Mouse (Mus musculus) forebrain, embryonic 10.5 days (tissue): ENCODE measurements around the gene Fbxw2. TPM values are rescaled to one million over a fixed set of nuclear protein-coding genes. Genes with fewer than 3 reads are reported as not detected.
"Not testable (repeated sequence)": the region's sequence is repeated elsewhere in the genome, so short reads cannot be mapped to it uniquely, and the experiment has no call there.

Experiments used
- DNase-seq: peaks from one replicate; pipeline ENCODE4 v3.0.0-alpha.2; 2017; ENCODE audit warnings: low spot score; ENCODE audit errors: extremely low spot score
- H3K27ac ChIP-seq: fragments of 300-500 bp; sonication (generic); 2 replicates; pipeline ENCODE4 v1.5.1; 2016; ENCODE audit warnings: mild to moderate bottlenecking
- H3K27me3 ChIP-seq: fragments of 300-500 bp; sonication (generic); 2 replicates; pipeline ENCODE4 v1.6.1; 2016; ENCODE audit warnings: mild to moderate bottlenecking; ENCODE audit not compliant: poor library complexity, severe bottlenecking
- H3K36me3 ChIP-seq: fragments of 300-500 bp; sonication (generic); replicated peaks from 2 replicates; pipeline ENCODE4 v1.6.1; 2016; ENCODE audit warnings: mild to moderate bottlenecking, moderate library complexity
- H3K4me1 ChIP-seq: fragments of 300-500 bp; sonication (generic); 2 replicates; pipeline ENCODE4 v1.6.1; 2016
- H3K4me3 ChIP-seq: fragments of 300-500 bp; sonication (generic); 2 replicates; pipeline ENCODE4 v1.5.1; 2016; ENCODE audit warnings: mild to moderate bottlenecking, moderate library complexity
- H3K9me3 ChIP-seq: fragments of 300-500 bp; sonication (generic); 2 replicates; pipeline ENCODE4 v1.6.1; 2016; ENCODE audit warnings: mild to moderate bottlenecking, moderate library complexity
- WGBS: fragments of 180-500 bp; shearing (Covaris S2); methylation state at CpG from one replicate; pipeline ENCODE4 v1.1.7; 2016; 5-methylcytosine and 5-hydroxymethylcytosine counted together
- polyA plus RNA-seq: library from polyadenylated mRNA; unstranded; fragments of >200 nt; fragmentation: Nextera tagmentation; extraction: Ambion mirVana; gene quantifications from 2 replicates; pipeline ENCODE4 v1.2.1, GENCODE M21; 2016

Gene Fbxw2
- polyA plus RNA-seq, 1 experiment from 2014 or later = 80.9 TPM

DNA sequence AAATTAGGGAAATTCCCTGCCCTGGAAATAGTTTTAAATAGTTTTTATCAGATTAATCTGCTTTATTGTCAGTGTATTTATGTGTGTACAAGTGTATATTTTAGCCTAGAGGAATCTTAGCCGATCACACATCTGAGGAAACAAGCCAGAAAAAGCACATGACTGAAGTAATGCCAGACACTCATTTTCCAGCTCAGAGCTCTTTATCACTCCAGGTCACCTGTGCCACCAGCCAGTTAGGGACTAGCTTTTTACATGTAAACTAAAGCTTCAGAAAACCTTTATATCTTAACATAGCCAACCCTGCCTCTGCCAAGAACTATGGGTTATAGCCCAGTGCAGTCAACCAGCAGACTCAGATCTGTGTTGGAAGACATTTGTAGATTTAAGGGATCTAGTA, 21.3 kb downstream of the Fbxw2 start:
- Histone ChIP-seq H3K36me3 (peaks cover 61% of the 10 kb centered on the region), H3K27ac (no peak overlapping the region), H3K4me3 (no peak overlapping the region), H3K9me3 (no peaks in the 10 kb centered on the region), H3K4me1 (peaks cover 24% of the 10 kb centered on the region), H3K27me3 (no peaks in the 10 kb centered on the region)
- 96% methylated on average over 1 of the region's 1 CpGs for WGBS
- no peak for DNase-seq

DNA sequence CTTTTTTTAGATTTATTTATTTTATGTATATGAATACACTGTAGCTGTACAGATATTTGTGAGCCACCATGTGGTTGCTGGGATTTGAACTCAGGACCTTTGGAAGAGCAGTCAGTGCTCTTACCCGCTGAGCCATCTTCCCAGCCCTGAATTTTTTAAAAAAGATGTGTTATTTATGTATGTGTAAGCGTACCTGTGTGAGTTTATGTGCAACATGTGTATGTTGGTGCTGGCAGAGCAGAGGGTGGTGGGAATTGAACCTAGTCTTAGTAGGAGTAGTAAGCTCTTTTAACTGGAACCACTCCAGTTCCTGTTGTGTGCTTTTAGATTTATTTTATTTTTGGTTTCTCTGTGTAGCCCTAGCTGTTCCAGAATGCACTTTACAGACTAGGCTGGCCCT, 21.9 kb downstream of the Fbxw2 start:
- H3K4me1 ChIP-seq = peaks cover 29% of the 10 kb centered on the region
- H3K36me3 ChIP-seq = peaks cover 54% of the 10 kb centered on the region
- no peaks in the 10 kb centered on the region for H3K27me3 ChIP-seq
- WGBS = 97% methylated on average over 2 of the region's 2 CpGs
- no peaks in the 10 kb centered on the region for H3K9me3 ChIP-seq
- no peak overlapping the region; the same call in 1 of the 2 replicates for H3K4me3 ChIP-seq
- no peak for DNase-seq
- H3K27ac ChIP-seq = no peak overlapping the region

DNA sequence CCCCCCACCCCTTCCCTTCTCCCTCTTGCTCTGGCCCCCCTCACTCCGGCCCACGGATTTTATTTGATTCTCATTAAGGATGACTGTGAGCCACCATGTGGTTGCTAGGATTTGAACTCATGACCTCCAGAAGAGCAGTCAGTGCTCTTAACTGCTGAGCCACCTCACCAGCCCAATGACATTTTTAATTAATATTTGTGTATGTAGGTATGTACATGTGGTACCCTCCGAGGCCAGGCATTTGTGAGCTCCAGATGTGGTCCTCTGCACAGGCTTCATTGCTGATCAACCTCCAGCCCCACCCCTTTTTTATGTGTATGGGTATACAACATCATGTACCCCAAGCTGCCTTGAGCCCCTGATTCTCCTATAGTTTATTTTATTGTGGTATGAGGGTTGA, 22.4 kb downstream of the Fbxw2 start:
- DNase-seq = no peak
- no peaks in the 10 kb centered on the region for H3K27me3 ChIP-seq
- no peak overlapping the region for H3K27ac ChIP-seq
- peaks cover 50% of the 10 kb centered on the region for H3K36me3 ChIP-seq
- WGBS = 85% methylated on average over 3 of the region's 3 CpGs
- H3K4me3 ChIP-seq = peak overlapping the region; percentile 72
- no peaks in the 10 kb centered on the region for H3K9me3 ChIP-seq
- peaks cover 34% of the 10 kb centered on the region for H3K4me1 ChIP-seq

DNA sequence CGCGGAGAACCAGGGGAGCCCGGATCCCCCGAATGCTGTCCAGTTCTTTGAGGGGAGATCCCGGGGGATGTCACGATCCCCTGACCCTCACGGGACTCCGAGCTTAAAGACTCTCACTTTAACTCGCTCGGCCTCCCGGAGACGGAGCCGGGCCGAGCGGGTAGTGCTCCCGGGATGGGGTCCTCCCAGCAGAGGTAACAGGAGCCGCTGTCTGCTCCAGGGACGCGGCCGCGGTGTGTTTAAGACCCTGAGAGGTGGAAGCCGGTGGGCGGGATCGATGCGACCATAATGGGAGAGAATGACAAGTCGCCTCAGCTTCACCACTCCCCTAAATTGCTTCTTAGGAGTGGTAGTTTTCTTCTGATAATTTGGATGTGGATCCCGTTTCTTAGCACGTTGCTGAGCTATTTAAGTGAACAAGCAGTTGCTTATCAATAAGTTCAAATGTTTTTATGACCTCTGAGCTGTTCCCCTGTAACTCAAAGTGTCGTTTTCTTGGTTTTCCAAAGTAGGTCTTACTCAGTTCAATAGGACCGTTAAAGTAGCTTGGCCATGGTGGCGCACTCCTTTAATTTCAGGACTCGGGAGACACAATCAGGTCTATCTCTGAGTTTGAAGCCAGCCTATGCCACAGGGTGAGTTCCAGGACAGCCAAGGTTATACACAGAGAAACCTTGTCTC, 23.4 kb downstream of the Fbxw2 start:
- under 1% methylated on average over 31 of the region's 32 CpGs for WGBS
- DNase-seq = peak; percentile 24
- peaks cover 35% of the 10 kb centered on the region for H3K4me1 ChIP-seq

DNA sequence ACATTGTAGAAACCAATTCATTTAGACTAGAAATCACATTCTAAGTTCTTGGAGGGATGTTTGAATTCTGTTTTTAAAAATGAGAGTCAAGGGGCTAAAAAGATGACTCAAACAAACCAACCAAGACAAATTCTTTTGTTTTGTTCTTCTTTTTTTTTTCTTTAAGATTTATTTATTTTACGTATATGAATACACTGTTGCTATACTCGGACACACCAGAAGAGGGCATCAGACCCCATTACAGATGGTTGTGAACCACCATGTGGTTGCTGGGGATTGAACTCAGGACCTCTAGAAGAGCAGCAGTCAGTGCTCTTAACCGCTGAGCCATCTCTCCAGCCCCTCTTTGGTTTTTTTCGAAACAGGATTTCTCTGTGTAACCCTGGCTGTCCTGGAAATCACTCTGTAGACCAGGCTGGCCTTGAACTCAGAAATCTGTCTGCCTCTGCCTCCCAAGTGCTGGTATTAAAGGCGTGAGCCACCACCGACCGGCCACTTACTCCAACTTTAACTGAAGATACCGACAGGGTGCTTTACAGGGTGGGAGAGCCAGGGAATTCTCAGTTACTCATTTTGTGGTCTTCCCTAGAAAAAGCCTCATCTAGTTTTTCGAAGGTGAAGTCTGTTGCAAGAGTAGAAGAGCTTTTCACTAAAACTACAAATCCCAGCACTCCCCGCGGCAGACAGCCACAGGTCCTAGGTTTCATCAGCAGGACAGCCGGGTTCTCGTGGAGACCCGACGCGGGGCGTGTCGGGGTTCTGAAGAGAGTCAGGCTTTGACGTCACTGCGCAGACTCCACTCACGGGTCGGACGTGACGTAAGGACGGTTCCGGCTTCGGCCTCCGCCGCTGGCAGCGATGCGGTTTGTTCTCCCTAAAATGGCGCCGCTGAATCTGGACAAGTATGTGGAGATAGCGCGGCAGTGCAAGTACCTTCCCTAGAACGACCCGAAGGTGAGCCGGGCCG, 24.3 kb downstream of the Fbxw2 start:
- Histone ChIP-seq H3K27me3 (no peaks in the 10 kb centered on the region), H3K4me1 (peaks cover 35% of the 10 kb centered on the region), H3K9me3 (no peaks in the 10 kb centered on the region), H3K27ac (peak overlapping the region; percentile 91), H3K4me3 (peak overlapping the region; percentile 72), H3K36me3 (peaks cover 34% of the 10 kb centered on the region)
- peak; percentile 99 for DNase-seq
- 5% methylated on average over 39 of the region's 39 CpGs for WGBS

More for the DNA sequence above, 23.4 kb downstream of the Fbxw2 start:
- H3K9me3 ChIP-seq, H3K27me3 ChIP-seq: not testable (repeated sequence)
- Histone ChIP-seq H3K36me3 (peaks cover 39% of the 10 kb centered on the region), H3K27ac (peak overlapping the region; percentile 91), H3K4me3 (peak overlapping the region; percentile 72)

DNA sequence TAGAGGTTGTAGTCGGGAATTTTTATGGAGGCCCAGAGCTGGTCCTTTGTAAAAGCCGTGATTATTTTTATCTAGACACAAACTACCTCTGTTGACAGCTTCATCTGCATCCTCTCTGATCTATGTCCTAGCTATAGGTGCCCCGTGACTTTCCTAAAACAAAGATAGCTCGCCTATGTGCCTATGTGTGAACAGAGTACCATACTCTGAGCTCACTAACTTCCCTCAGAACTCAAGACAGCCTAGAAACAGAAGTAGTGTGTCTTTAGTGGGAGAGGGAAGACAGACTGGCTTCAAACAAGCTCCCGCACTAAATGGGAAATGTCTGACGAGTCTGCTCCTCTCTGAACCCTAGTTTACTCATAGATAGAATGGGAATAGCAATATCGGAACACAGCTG, 25.7 kb downstream of the Fbxw2 start:
- Histone ChIP-seq H3K27ac (0 out of 2 replicates have a peak overlapping the region, but pooled peaks have one; percentile 87), H3K9me3 (no peaks in the 10 kb centered on the region), H3K4me1 (peaks cover 35% of the 10 kb centered on the region), H3K36me3 (peaks cover 34% of the 10 kb centered on the region), H3K27me3 (no peaks in the 10 kb centered on the region), H3K4me3 (peak overlapping the region; percentile 79)
- DNase-seq = no peak
- 79% methylated on average over 7 of the region's 7 CpGs for WGBS

DNA sequence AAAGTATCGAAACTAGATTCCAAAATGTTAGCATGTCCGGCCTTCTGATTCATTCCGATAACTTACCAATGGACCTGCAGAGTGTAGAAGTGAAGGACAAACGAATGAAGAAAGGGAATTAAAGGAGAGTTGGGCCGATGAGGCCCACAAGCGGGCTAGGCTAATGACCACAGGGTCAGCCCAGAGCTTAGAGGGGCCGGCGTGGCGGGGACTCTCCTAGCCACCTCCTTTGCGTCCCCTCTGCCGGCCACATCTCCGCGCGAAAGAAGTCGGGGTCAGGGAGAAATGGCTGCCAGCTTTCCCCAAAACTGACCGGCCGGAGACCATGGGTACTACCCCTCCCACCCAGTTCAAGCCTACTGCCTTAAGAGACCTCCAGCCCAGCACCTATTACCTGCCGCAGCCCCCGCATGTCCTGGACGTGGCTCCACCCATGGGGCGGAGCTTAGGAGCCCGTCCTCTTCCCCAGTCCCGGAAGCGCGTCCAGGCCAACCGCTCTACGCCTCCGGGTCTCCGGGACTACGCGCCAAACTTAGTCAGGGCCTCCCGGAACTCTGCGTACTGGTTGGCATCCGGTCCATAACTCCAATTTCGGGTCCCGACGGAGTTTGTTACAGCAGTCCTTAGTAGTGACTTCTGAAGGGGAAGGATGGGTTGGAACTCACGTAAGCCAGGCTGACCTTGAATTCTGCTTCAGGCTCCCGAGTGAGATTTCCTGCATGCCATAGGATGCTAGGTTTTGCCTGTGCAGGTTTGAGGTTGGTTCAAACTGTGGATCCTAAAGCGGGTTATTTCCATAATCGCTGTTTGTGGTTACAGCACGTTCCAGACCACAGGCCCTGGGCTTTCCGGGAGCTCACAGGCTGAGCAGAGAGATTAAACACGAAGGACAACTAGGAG, 26.5 kb downstream of the Fbxw2 start, which contains the start of gene Rabepk:
TSS of gene Rabepk (minus strand) at position 556 of the 900 bp plus-strand sequence.
- Histone ChIP-seq H3K36me3 (peaks cover 34% of the 10 kb centered on the region), H3K27ac (peak within 1 kb of the TSS; percentile 87), H3K9me3 (no peaks in the 10 kb centered on the region), H3K4me3 (peak within 1 kb of the TSS; percentile 79), H3K4me1 (peaks cover 35% of the 10 kb centered on the region), H3K27me3 (no peaks in the 10 kb centered on the region)
- WGBS = 6% methylated on average over 44 of the region's 44 CpGs
- DNase-seq = peak; percentile 82

DNA sequence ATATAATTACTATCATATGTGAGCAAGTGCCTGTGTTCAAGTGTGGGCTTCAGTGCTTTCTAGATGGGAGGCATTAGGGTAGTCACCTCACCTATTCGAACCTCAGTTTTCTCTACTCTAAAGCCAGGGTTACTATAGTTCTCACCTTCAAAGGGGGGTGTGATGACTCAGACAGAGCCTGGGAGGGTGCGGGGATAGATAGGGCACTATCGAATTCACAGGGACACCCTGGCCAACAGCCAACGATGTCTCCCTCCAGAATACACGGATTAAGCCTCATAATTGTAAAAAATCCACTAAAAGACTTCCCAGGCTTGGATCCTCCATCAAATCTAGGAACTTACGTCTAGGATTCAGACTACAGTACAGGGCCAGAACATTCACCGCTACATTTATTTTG, 30.7 kb downstream of the Fbxw2 start:
- Histone ChIP-seq H3K27ac (no peak overlapping the region), H3K4me1 (peaks cover 16% of the 10 kb centered on the region), H3K4me3 (no peak overlapping the region), H3K36me3 (peaks cover 41% of the 10 kb centered on the region), H3K9me3 (no peaks in the 10 kb centered on the region), H3K27me3 (no peaks in the 10 kb centered on the region)
- no peak for DNase-seq
- WGBS = 91% methylated on average over 7 of the region's 7 CpGs

DNA sequence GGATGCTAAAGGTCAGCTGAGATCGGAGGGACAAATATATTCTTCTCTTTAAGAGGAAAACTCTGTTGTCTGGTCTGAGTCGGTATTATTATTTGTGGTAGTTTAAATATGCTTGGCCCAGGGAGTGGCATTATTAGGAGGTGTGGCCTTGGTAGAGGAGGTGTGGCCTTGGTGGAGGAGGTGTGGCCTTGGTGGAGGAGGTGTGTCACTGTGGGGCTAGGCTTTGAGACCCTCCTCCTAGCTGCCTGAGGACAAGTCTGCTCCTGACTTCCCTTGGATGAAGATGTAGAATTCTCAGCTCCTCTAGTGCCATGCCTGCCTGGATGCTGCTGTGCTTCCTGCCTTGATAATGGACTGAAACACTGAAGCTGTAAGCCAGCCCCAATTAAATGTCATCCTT, 31.6 kb downstream of the Fbxw2 start:
- Histone ChIP-seq H3K27ac (no peak overlapping the region), H3K27me3 (no peaks in the 10 kb centered on the region), H3K36me3 (peaks cover 49% of the 10 kb centered on the region), H3K4me1 (peaks cover 8% of the 10 kb centered on the region), H3K4me3 (no peak overlapping the region), H3K9me3 (no peaks in the 10 kb centered on the region)
- WGBS = 90% methylated on average over 2 of the region's 2 CpGs
- DNase-seq = no peak

DNA sequence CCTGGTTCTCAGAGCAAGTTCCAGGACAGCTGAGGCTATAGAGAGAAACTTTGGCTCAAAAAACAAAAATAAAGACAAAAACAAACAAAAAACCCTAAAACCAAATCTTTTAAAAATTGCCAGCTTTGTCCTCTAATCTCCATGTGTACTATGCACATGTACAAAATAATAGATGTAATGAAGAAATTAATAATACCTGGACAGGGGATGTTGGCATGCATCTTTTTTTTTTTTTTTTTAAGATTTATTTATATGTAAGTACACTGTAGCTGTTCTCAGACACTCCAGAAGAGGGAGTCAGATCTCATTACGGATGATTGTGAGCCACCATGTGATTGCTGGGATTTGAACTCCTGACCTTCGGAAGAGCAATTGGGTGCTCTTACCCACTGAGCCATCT, 33.6 kb downstream of the Fbxw2 start:
- H3K27me3 ChIP-seq, DNase-seq, H3K4me1 ChIP-seq, H3K9me3 ChIP-seq, H3K4me3 ChIP-seq, H3K27ac ChIP-seq: not testable (repeated sequence)
- 90% methylated on average over 2 of the region's 2 CpGs for WGBS
- H3K36me3 ChIP-seq = peaks cover 66% of the 10 kb centered on the region

DNA sequence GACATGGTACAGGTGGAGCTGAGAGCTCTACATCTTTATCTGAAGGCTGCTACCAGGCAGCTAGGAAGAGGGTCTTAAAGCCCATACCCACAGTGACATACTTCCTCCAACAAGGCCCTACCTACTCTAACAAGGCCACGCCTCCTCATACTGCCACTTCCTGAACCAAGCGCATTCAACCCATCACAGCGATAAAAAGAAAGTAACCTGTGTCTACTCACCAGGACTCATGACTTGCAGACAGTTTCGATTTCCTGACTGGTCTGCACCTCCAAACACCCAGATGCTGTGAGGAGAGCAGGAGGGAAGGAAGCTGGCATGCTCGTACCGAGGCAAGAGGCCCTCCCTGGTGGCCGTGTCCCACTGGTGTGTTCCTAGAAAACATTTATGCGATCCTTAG, 35.8 kb downstream of the Fbxw2 start:
- no peak for DNase-seq
- H3K27me3 ChIP-seq = no peaks in the 10 kb centered on the region
- H3K9me3 ChIP-seq = no peaks in the 10 kb centered on the region
- 96% methylated on average over 8 of the region's 8 CpGs for WGBS
- no peak overlapping the region for H3K27ac ChIP-seq
- peaks cover 68% of the 10 kb centered on the region for H3K36me3 ChIP-seq
- no peaks in the 10 kb centered on the region for H3K4me1 ChIP-seq
- H3K4me3 ChIP-seq = no peak overlapping the region

DNA sequence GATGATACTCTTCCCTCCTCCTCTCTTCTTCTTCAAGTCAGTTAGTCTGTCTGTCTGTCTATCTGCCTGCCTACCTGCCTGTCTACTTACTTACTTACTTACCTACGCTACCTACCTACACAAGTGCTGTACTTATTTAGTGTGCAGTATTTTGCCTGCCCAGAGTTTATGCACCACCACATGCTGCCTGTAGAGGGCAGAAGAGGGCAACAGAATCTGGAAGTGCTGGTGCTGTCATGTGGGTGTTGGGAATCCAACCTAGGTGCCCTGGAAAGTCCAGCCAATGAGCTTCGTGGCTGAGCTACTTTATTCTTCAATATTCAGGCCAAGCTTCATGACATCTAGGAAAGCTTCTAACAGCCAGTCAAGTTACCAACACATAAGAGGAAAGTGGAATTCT, 42.0 kb downstream of the Fbxw2 start:
- no peaks in the 10 kb centered on the region for H3K9me3 ChIP-seq
- H3K4me3 ChIP-seq = no peak overlapping the region
- H3K27ac ChIP-seq = no peak overlapping the region
- H3K36me3 ChIP-seq = peaks cover 93% of the 10 kb centered on the region
- H3K27me3 ChIP-seq = no peaks in the 10 kb centered on the region
- peak; percentile 38 for DNase-seq
- no peaks in the 10 kb centered on the region for H3K4me1 ChIP-seq
- WGBS = 84% methylated on average over 2 of the region's 2 CpGs
